Mouse (Mus musculus) intestine, embryonic 14.5 days (tissue): ENCODE results near the gene Exph5. TPM values are rescaled to one million over a fixed set of nuclear protein-coding genes. Genes with fewer than 3 reads are reported as not detected.
A peak's percentile ranks its signal among the peaks of the same experiment; 100 is the strongest.

Source experiments
- ATAC-seq: fragments of 200-750 bp; cut with Nextera tagmentation; replicated peaks from 2 replicates; pipeline ENCODE4 v1.8.0; 2017; ENCODE audit warnings: low read depth, moderate number of reproducible peaks, moderate TSS enrichment, moderate library complexity; ENCODE audit not compliant: low FRiP score, low TSS enrichment
- DNase-seq: peaks from one replicate; pipeline ENCODE4 v3.0.0-alpha.2; 2018; ENCODE audit warnings: low spot score
- H3K27ac ChIP-seq: fragments of 300-500 bp; sonication (generic); 2 replicates; pipeline ENCODE4 v1.5.1; 2014; ENCODE audit warnings: low read depth, mild to moderate bottlenecking, control low read depth
- H3K27me3 ChIP-seq: fragments of 300-500 bp; sonication (generic); replicated peaks from 2 replicates; pipeline ENCODE4 v1.6.1; 2014; ENCODE audit warnings: low read length, control low read depth; ENCODE audit not compliant: control insufficient read depth, insufficient read depth
- H3K36me3 ChIP-seq: fragments of 300-500 bp; sonication (generic); 2 replicates; pipeline ENCODE4 v1.6.1; 2014; ENCODE audit warnings: low read length, control low read depth; ENCODE audit not compliant: control insufficient read depth, insufficient read depth
- H3K4me1 ChIP-seq: fragments of 300-500 bp; sonication (generic); replicated peaks from 2 replicates; pipeline ENCODE4 v1.6.1; 2014; ENCODE audit warnings: low read length, control low read depth, mixed read lengths; ENCODE audit not compliant: control insufficient read depth, insufficient read depth
- H3K4me2 ChIP-seq: fragments of 300-500 bp; sonication (generic); 2 replicates; pipeline ENCODE4 v1.6.1; 2014; ENCODE audit warnings: low read length
- H3K4me3 ChIP-seq: fragments of 300-500 bp; sonication (generic); 2 replicates; pipeline ENCODE4 v1.5.1; 2014; ENCODE audit warnings: low read depth, low read length, control low read depth, mixed read lengths
- H3K9ac ChIP-seq: fragments of 300-500 bp; sonication (generic); 2 replicates; pipeline ENCODE4 v1.6.1; 2014; ENCODE audit warnings: mild to moderate bottlenecking, low read length
- H3K9me3 ChIP-seq: fragments of 300-500 bp; sonication (generic); 2 replicates; pipeline ENCODE4 v1.6.1; 2016; ENCODE audit warnings: low read length, control low read depth; ENCODE audit not compliant: control insufficient read depth
- WGBS: fragments of 180-500 bp; shearing (Covaris S2); extraction: QIAGEN DNeasy Blood & Tissue Kit; methylation state at CpG from one replicate; pipeline ENCODE4 v1.1.7; 2014; 5-methylcytosine and 5-hydroxymethylcytosine counted together
- polyA plus RNA-seq: library from polyadenylated mRNA; unstranded; fragments of >200 nt; fragmentation: Nextera tagmentation; extraction: Ambion mirVana; gene quantifications from 2 replicates; pipeline ENCODE4 v1.2.1, GENCODE M21; 2014

Gene Exph5
- polyA plus RNA-seq, 1 experiment from 2014 or later, result 4.9 TPM

- ATAC-seq, result no peak
- no peak overlapping the region for H3K9ac ChIP-seq
- DNase-seq, result peak; percentile 43
- no peak overlapping the region for H3K4me2 ChIP-seq
- H3K4me1 ChIP-seq, result no peaks in the 10 kb centered on the region
- H3K9me3 ChIP-seq, result no peaks in the 10 kb centered on the region
- no peaks in the 10 kb centered on the region for H3K36me3 ChIP-seq
- WGBS, result 75% methylated on average over 10 of the region's 10 CpGs
- no peaks in the 10 kb centered on the region for H3K27me3 ChIP-seq
- H3K4me3 ChIP-seq, result no peak overlapping the region
- no peak overlapping the region for H3K27ac ChIP-seq
Measured at GRCm38 (mm10) chr9:53323419-53324251, 22.2 kb downstream of the Exph5 start.

- peak; percentile 48 for DNase-seq
- H3K36me3 ChIP-seq, result no peaks in the 10 kb centered on the region
Measured at GRCm38 (mm10) chr9:53325363-53326090, 24.1 kb downstream of the Exph5 start.

GRCm38 (mm10) chr9:53328203-53328602, 26.7 kb downstream of the Exph5 start:
- H3K4me3 ChIP-seq, result no peak overlapping the region
- ATAC-seq (no peak), DNase-seq (peak; percentile 27)
- 84% methylated on average over 2 of the region's 2 CpGs for WGBS
- no peak overlapping the region for H3K9ac ChIP-seq
- no peak overlapping the region for H3K27ac ChIP-seq
- no peak overlapping the region for H3K4me2 ChIP-seq
- no peaks in the 10 kb centered on the region for H3K36me3 ChIP-seq
- no peaks in the 10 kb centered on the region for H3K27me3 ChIP-seq
- peaks cover 9% of the 10 kb centered on the region; the same call in 1 of the 2 replicates for H3K9me3 ChIP-seq
- 0 out of 2 replicates have a peak, but pooled peaks cover 5% of the 10 kb centered on the region for H3K4me1 ChIP-seq

More at GRCm38 (mm10) chr9:53325363-53326090, 24.1 kb downstream of the Exph5 start:
- Histone ChIP-seq H3K27me3 (no peaks in the 10 kb centered on the region), H3K27ac (no peak overlapping the region), H3K4me3 (no peak overlapping the region), H3K4me1 (0 out of 2 replicates have a peak, but pooled peaks cover 5% of the 10 kb centered on the region), H3K9me3 (0 out of 2 replicates have a peak, but pooled peaks cover under 1% of the 10 kb centered on the region), H3K4me2 (no peak overlapping the region), H3K9ac (no peak overlapping the region)
- 56% methylated on average over 4 of the region's 4 CpGs for WGBS
- ATAC-seq, result no peak

GRCm38 (mm10) chr9:53329301-53330206, 28.1 kb downstream of the Exph5 start:
- Histone ChIP-seq H3K9me3 (peaks cover 9% of the 10 kb centered on the region; the same call in 1 of the 2 replicates), H3K27me3 (no peaks in the 10 kb centered on the region), H3K4me3 (no peak overlapping the region), H3K27ac (no peak overlapping the region), H3K4me1 (0 out of 2 replicates have a peak, but pooled peaks cover 5% of the 10 kb centered on the region), H3K4me2 (no peak overlapping the region), H3K9ac (no peak overlapping the region), H3K36me3 (no peaks in the 10 kb centered on the region)
- DNase-seq (peak; percentile 50), ATAC-seq (no peak)
- WGBS, result 56% methylated on average over 6 of the region's 6 CpGs

- Histone ChIP-seq H3K9ac (no peak overlapping the region), H3K4me2 (no peak overlapping the region), H3K9me3 (peaks cover 9% of the 10 kb centered on the region; the same call in 1 of the 2 replicates), H3K4me3 (no peak overlapping the region), H3K27me3 (no peaks in the 10 kb centered on the region), H3K27ac (no peak overlapping the region), H3K36me3 (no peaks in the 10 kb centered on the region), H3K4me1 (0 out of 2 replicates have a peak, but pooled peaks cover 5% of the 10 kb centered on the region)
- ATAC-seq, result no peak
- 78% methylated on average over 9 of the region's 9 CpGs for WGBS
- DNase-seq, result peak; percentile 37
Measured at GRCm38 (mm10) chr9:53330247-53330646, 28.8 kb downstream of the Exph5 start.

- no peak overlapping the region for H3K27ac ChIP-seq
- DNase-seq (no peak), ATAC-seq (no peak)
- no peaks in the 10 kb centered on the region for H3K36me3 ChIP-seq
- no peak overlapping the region for H3K9ac ChIP-seq
- H3K27me3 ChIP-seq, result no peaks in the 10 kb centered on the region
- no peak overlapping the region for H3K4me2 ChIP-seq
- H3K4me3 ChIP-seq, result no peak overlapping the region
- H3K9me3 ChIP-seq, result peaks cover 9% of the 10 kb centered on the region; the same call in 1 of the 2 replicates
- WGBS, result 78% methylated on average over 4 of the region's 4 CpGs
- 0 out of 2 replicates have a peak, but pooled peaks cover 5% of the 10 kb centered on the region for H3K4me1 ChIP-seq
Measured at GRCm38 (mm10) chr9:53333436-53333835, 32.0 kb downstream of the Exph5 start.

GRCm38 (mm10) chr9:53335131-53335530, 33.7 kb downstream of the Exph5 start:
- 82% methylated on average over 3 of the region's 3 CpGs for WGBS
- no peak overlapping the region for H3K4me3 ChIP-seq
- no peak for ATAC-seq

GRCm38 (mm10) chr9:53339603-53340002, 38.1 kb downstream of the Exph5 start:
- H3K9ac ChIP-seq, result no peak overlapping the region
- WGBS, result 69% methylated on average over 7 of the region's 7 CpGs
- H3K36me3 ChIP-seq, result no peaks in the 10 kb centered on the region
- no peak for ATAC-seq
- no peaks in the 10 kb centered on the region for H3K27me3 ChIP-seq
- DNase-seq, result peak; percentile 48
- no peaks in the 10 kb centered on the region for H3K9me3 ChIP-seq
- H3K4me2 ChIP-seq, result no peak overlapping the region
- no peaks in the 10 kb centered on the region for H3K4me1 ChIP-seq
- H3K4me3 ChIP-seq, result no peak overlapping the region
- H3K27ac ChIP-seq, result no peak overlapping the region

More at GRCm38 (mm10) chr9:53335131-53335530, 33.7 kb downstream of the Exph5 start:
- Histone ChIP-seq H3K9me3 (peaks cover 9% of the 10 kb centered on the region; the same call in 1 of the 2 replicates), H3K27me3 (no peaks in the 10 kb centered on the region), H3K27ac (no peak overlapping the region), H3K4me2 (no peak overlapping the region), H3K9ac (no peak overlapping the region), H3K4me1 (no peaks in the 10 kb centered on the region), H3K36me3 (no peaks in the 10 kb centered on the region)
- no peak for DNase-seq
